Mouse (Mus musculus) thymus, postnatal 36 days (tissue): ENCODE measurements around the gene Pnma5.

Experiments used
- DNase-seq, 2 experiments: peaks; one replicate each; pipeline ENCODE4 v3.0.0; 2022; ENCODE audit warnings: mixed read lengths in 2 of 2

The Pnma5 gene

GRCm38 (mm10) chrX:72985607-72986006, 51.3 kb downstream of the Pnma5 start:
- DNase-seq, result no peak
